Comparison of ENCODE assay signal across 9 mouse cellular contexts in the genomic region with DNA sequence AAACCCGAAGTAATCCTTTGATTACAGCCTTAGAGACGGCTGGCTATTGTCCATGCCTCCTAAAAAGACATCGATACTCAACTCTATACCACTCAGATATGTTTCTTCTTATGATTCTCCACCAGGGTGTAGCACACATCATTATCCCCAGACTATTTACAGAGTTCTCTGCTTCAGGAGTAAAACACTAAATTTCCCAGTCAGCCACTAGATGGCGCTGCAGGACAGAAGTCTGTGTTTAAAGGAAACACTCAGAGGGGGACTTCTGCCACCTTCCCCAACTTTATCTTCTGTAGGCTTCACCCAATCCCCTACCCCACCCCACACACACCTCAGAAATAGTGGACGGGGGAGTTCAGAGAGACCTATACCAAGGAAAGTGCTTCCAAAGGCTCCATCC. TPM values are rescaled to one million over a fixed set of nuclear protein-coding genes. Genes with fewer than 3 reads are reported as not detected.
DNase-seq lines count a peak whose midpoint lies in the region; ATAC-seq and TF ChIP-seq lines count a peak whose summit lies in the region.
"Had no signal": no experiment of that assay in that cellular context is flagged by ENCODE, and none has a peak within 500 bp of the region (broad histone marks: within the 10 kb centered on the region; RNA-seq: fewer than 3 reads in every experiment).

No protein-coding gene starts in this region.

- TF ChIP-seq POLR2A in heart, adult 2 months (IDR thresholded peaks at IDR 0.05; ENCODE audit: insufficient read depth, low read depth, low read length) = no peak

- intact Hi-C loops in heart, adult 2 months (cut with DNase I) = loop anchor here (1.0 to 5.0 kb wide), 5 partner anchors 97 to 251 kb away; no protein-coding TSS in a partner anchor

- H3K79me2 ChIP-seq in heart, adult 2 months (replicated peaks; ENCODE audit: control insufficient read depth, insufficient read depth, low read length) = no peaks in the 10 kb centered on the region

- H3K9me3 ChIP-seq in kidney, postnatal 0 days (replicated peaks; ENCODE audit: low read length) = no peaks in the 10 kb centered on the region
- H3K9me3 ChIP-seq in liver, embryonic 13.5 days (replicated peaks) = no peaks in the 10 kb centered on the region

- ATAC-seq in kidney, postnatal 0 days (replicated peaks; ENCODE audit: low FRiP score, low read depth) = 0 out of 2 replicates have a peak, but pooled peaks have one; percentile 26
- ATAC-seq in liver, embryonic 13.5 days (ENCODE audit: low read depth) = peak; percentile 21; the same call in 1 of the 2 replicates

- 0 out of 2 replicates have a peak, but pooled peaks cover 1% of the 10 kb centered on the region for H3K4me1 ChIP-seq in heart, adult 2 months (ENCODE audit: control insufficient read depth, insufficient read depth, low read length)
- H3K4me1 ChIP-seq in kidney, postnatal 0 days (replicated peaks; ENCODE audit: insufficient read depth, low read length) = 0 out of 2 replicates have a peak, but pooled peaks cover 4% of the 10 kb centered on the region
- H3K4me1 ChIP-seq in liver, embryonic 13.5 days (replicated peaks) = no peaks in the 10 kb centered on the region; the same call in 1 of the 2 replicates

- peak; percentile 96 for TF ChIP-seq CTCF in heart, adult 2 months (IDR thresholded peaks at IDR 0.05)
- peak; percentile 97 for TF ChIP-seq CTCF in kidney, postnatal 0 days (IDR thresholded peaks at IDR 0.05; ENCODE audit: low read depth)

- no peaks in the 10 kb centered on the region for H3K36me3 ChIP-seq in heart, adult 2 months (ENCODE audit: control insufficient read depth, insufficient read depth, low read length)
- H3K36me3 ChIP-seq in kidney, postnatal 0 days (ENCODE audit: insufficient read depth, low read length) = no peaks in the 10 kb centered on the region
- no peaks in the 10 kb centered on the region for H3K36me3 ChIP-seq in liver, embryonic 13.5 days

- WGBS in heart, adult 2 months = 9% methylated on average over 5 of the region's 5 CpGs
- WGBS in kidney, postnatal 0 days = 16% methylated on average over 5 of the region's 5 CpGs
- WGBS in liver, embryonic 13.5 days (ENCODE audit: insufficient replicate concordance) = 11% methylated on average over 5 of the region's 5 CpGs

- no peak overlapping the region for H3K9ac ChIP-seq in heart, adult 2 months (ENCODE audit: low read depth, low read length)
- no peak overlapping the region for H3K9ac ChIP-seq in kidney, postnatal 0 days (ENCODE audit: low read depth, low read length)
- H3K9ac ChIP-seq in liver, embryonic 13.5 days = no peak overlapping the region

- peak; percentile 74 to 82 for DNase-seq in CD8-positive naive resting alpha-beta T cell, adult 2 months (ENCODE audit: low read depth in 2 of 2, low spot score in 2 of 2)
- peak; percentile 66 for DNase-seq in adrenal gland, adult 8-10 months
- DNase-seq in embryo, embryonic 11.5 days (ENCODE audit: low read depth, low spot score) = peak; percentile 84
- DNase-seq in heart, adult 2 months = peak; percentile 77 to 84
- DNase-seq in kidney, postnatal 0 days (ENCODE audit: low spot score) = peak; percentile 95
- peak; percentile 40 for DNase-seq in liver, embryonic 13.5 days
- DNase-seq in ovary, postnatal 14 days (ENCODE audit: low spot score) = peak; percentile 87
- DNase-seq in thymus, adult 18-20 months = peak; percentile 26 to 47

- no peak overlapping the region for H3K27ac ChIP-seq in heart, adult 2 months
- H3K27ac ChIP-seq in kidney, postnatal 0 days = no peak overlapping the region
- no peak overlapping the region for H3K27ac ChIP-seq in liver, embryonic 13.5 days

- no peaks in the 10 kb centered on the region for H3K27me3 ChIP-seq in heart, adult 2 months (ENCODE audit: control insufficient read depth, insufficient read depth, low read length)
- no peaks in the 10 kb centered on the region for H3K27me3 ChIP-seq in kidney, postnatal 0 days (ENCODE audit: insufficient read depth, low read length)
- H3K27me3 ChIP-seq in liver, embryonic 13.5 days = peaks cover 81% of the 10 kb centered on the region

- TF ChIP-seq EP300 in heart, adult 2 months (IDR thresholded peaks at IDR 0.05; ENCODE audit: insufficient read depth, low read depth, low read length) = no peak

- H3K4me3 ChIP-seq in heart, adult 2 months = no peak overlapping the region
- no peak overlapping the region for H3K4me3 ChIP-seq in kidney, postnatal 0 days (replicated peaks; ENCODE audit: low read depth, low read length)
- H3K4me3 ChIP-seq in liver, embryonic 13.5 days (replicated peaks) = no peak overlapping the region

- H3K4me2 ChIP-seq in kidney, postnatal 0 days (ENCODE audit: low read length) = no peak overlapping the region
- H3K4me2 ChIP-seq in liver, embryonic 13.5 days = no peak overlapping the region

RNA-seq across cellular contexts. Expression of gene Nbl1, which starts 6.8 kb away (rescaled TPM):
- 10 to 100 TPM; 55.4 to 73.9 (median 64.2) TPM for total RNA-seq in adrenal gland, adult 8-10 months (2022)
- 10 to 100 TPM; 21.9 to 24.0 TPM for total RNA-seq in heart, adult 2 months (2021)
- 29.1 and 32.9 TPM in 2 replicates for polyA plus RNA-seq in heart, adult 2 months (2012; rRNA removed)
- 34.0 and 39.4 TPM in 2 replicates for polyA plus RNA-seq in kidney, postnatal 0 days (2015; fragmentation: Nextera tagmentation; extraction: Ambion mirVana)
- 1.6 and 2.0 TPM in 2 replicates for polyA plus RNA-seq in liver, embryonic 13.5 days (2015; fragmentation: Nextera tagmentation; extraction: Ambion mirVana)

RNA-seq across cellular contexts. Expression of gene Htr6, which starts 10.7 kb away (rescaled TPM):
- under 1 TPM; 0.48 to 0.99 (median 0.84) TPM for total RNA-seq in adrenal gland, adult 8-10 months (2022)
- not detected for total RNA-seq in heart, adult 2 months (2021)
- not detected in 2 replicates for polyA plus RNA-seq in heart, adult 2 months (2012; rRNA removed)
- 0.12 TPM in 1 of 2 replicates, not detected in the other for polyA plus RNA-seq in kidney, postnatal 0 days (2015; fragmentation: Nextera tagmentation; extraction: Ambion mirVana)
- polyA plus RNA-seq in liver, embryonic 13.5 days (2015; fragmentation: Nextera tagmentation; extraction: Ambion mirVana) = not detected in 2 replicates
- polyA plus RNA-seq: heart, embryonic 14.5 days had no signal

RNA-seq across cellular contexts. Expression of gene Minos1, which starts 44.9 kb away (rescaled TPM):
- total RNA-seq in adrenal gland, adult 8-10 months (2022) = 100 to 1,000 TPM; 273 to 460 (median 363) TPM
- 100 to 1,000 TPM; 586 to 660 TPM for total RNA-seq in heart, adult 2 months (2021)
- 203 and 282 TPM in 2 replicates for polyA plus RNA-seq in heart, adult 2 months (2012; rRNA removed)
- polyA plus RNA-seq in kidney, postnatal 0 days (2015; fragmentation: Nextera tagmentation; extraction: Ambion mirVana) = 796 and 875 TPM in 2 replicates
- 403 and 435 TPM in 2 replicates for polyA plus RNA-seq in liver, embryonic 13.5 days (2015; fragmentation: Nextera tagmentation; extraction: Ambion mirVana)

Comparison
In these comparisons a context has a peak if more than half of its experiments do, and no peak if none do; other contexts are left out.
1. DNase-seq: peak in every context shown above with its lines; median percentile 95 in kidney, postnatal 0 days; 87 in ovary, postnatal 14 days; 84 in embryo, embryonic 11.5 days; 80 in heart, adult 2 months; 78 in CD8-positive naive resting alpha-beta T cell, adult 2 months; 66 in adrenal gland, adult 8-10 months; 40 in liver, embryonic 13.5 days; 36 in thymus, adult 18-20 months.
2. RNA of gene Nbl1, which starts 6.8 kb away (polyA plus RNA-seq): 34.0 to 39.4 TPM in kidney, postnatal 0 days and 29.1 to 32.9 TPM in heart, adult 2 months; 1.6 to 2.0 TPM in liver, embryonic 13.5 days; every median in the first group is over 10 times any median in the second.